Mouse (Mus musculus) forebrain, postnatal 0 days (tissue): ENCODE results near the gene Mrgbp. TPM values are rescaled to one million over a fixed set of nuclear protein-coding genes. Genes with fewer than 3 reads are reported as not detected.

Experiments used
- ATAC-seq: fragments of 200-750 bp; cut with Nextera tagmentation; 2 replicates; pipeline ENCODE4 v1.8.0; 2017; ENCODE audit warnings: mild to moderate bottlenecking, moderate library complexity
- DNase-seq: peaks from one replicate; pipeline ENCODE4 v3.0.0-alpha.2; 2015
- H3K27ac ChIP-seq: fragments of 300-500 bp; sonication (generic); 2 replicates; pipeline ENCODE4 v1.5.1; 2014; ENCODE audit warnings: low read depth, mild to moderate bottlenecking, antibody characterized with exemption, low read length, moderate library complexity, mixed read lengths
- H3K27me3 ChIP-seq: fragments of 300-500 bp; sonication (generic); 2 replicates; pipeline ENCODE4 v1.6.1; 2014; ENCODE audit warnings: mild to moderate bottlenecking, low read length, mixed read lengths; ENCODE audit not compliant: insufficient read depth
- H3K36me3 ChIP-seq: fragments of 300-500 bp; sonication (generic); 2 replicates; pipeline ENCODE4 v1.6.1; 2014; ENCODE audit warnings: mild to moderate bottlenecking, moderate library complexity; ENCODE audit not compliant: insufficient read depth
- H3K4me1 ChIP-seq: fragments of 300-500 bp; sonication (generic); 2 replicates; pipeline ENCODE4 v1.6.1; 2014; ENCODE audit warnings: antibody characterized with exemption; ENCODE audit not compliant: insufficient read depth
- H3K4me2 ChIP-seq: fragments of 300-500 bp; sonication (generic); 2 replicates; pipeline ENCODE4 v1.6.1; 2014; ENCODE audit warnings: low read depth, mild to moderate bottlenecking, moderate library complexity
- H3K4me3 ChIP-seq: fragments of 300-500 bp; sonication (generic); 2 replicates; pipeline ENCODE4 v1.5.1; 2014; ENCODE audit warnings: low read depth, low read length, mixed read lengths
- H3K9ac ChIP-seq: fragments of 300-500 bp; sonication (generic); 2 replicates; pipeline ENCODE4 v1.6.1; 2014; ENCODE audit warnings: mild to moderate bottlenecking
- H3K9me3 ChIP-seq: fragments of 300-500 bp; sonication (generic); 2 replicates; pipeline ENCODE4 v1.6.1; 2016; ENCODE audit warnings: low read length
- CTCF ChIP-seq: sonication (generic); IDR thresholded peaks from 2 replicates; pipeline ENCODE4 v1.5.1; 2016; ENCODE audit warnings: antibody characterized with exemption, control low read depth, low read depth
- WGBS: fragments of 180-500 bp; shearing (Covaris S2); extraction: QIAGEN DNeasy Blood & Tissue Kit; methylation state at CpG from one replicate; pipeline ENCODE4 v1.1.7; 2014; 5-methylcytosine and 5-hydroxymethylcytosine counted together
- polyA plus RNA-seq: library from polyadenylated mRNA; unstranded; fragments of >200 nt; fragmentation: Nextera tagmentation; extraction: Ambion mirVana; gene quantifications from 2 replicates; pipeline ENCODE4 v1.2.1, GENCODE M21; 2015
- total RNA-seq: library from RNA; depleted of rRNA; stranded (reverse); fragments of >200 nt; gene quantifications from 2 replicates; pipeline ENCODE4 v1.2.3, GENCODE M21; 2014; rRNA removed

The Mrgbp gene
- total RNA-seq (55.0 and 63.2 TPM in 2 replicates), polyA plus RNA-seq (31.8 and 34.2 TPM in 2 replicates)

GRCm38 (mm10) chr2:180581002-180581401 is at the start of gene Mrgbp:
Gene Mrgbp (plus strand): TSS chr2:180581304.
- DNase-seq (no peak), ATAC-seq (no peak)
- Histone ChIP-seq H3K9ac (no peak within 1 kb of the TSS), H3K4me2 (no peak within 1 kb of the TSS), H3K27me3 (0 out of 2 replicates have a peak, but pooled peaks cover 3% of the 10 kb centered on the region), H3K36me3 (peaks cover 13% of the 10 kb centered on the region), H3K9me3 (no peaks in the 10 kb centered on the region), H3K27ac (no peak within 1 kb of the TSS), H3K4me1 (peaks cover 8% of the 10 kb centered on the region), H3K4me3 (no peak within 1 kb of the TSS)
- 69% methylated on average over 3 of the region's 3 CpGs for WGBS
- no peak for TF ChIP-seq CTCF

- H3K9me3 ChIP-seq, result no peaks in the 10 kb centered on the region
- no peaks in the 10 kb centered on the region for H3K27me3 ChIP-seq
- H3K36me3 ChIP-seq, result no peaks in the 10 kb centered on the region
- ATAC-seq (no peak; the same call in 1 of the 2 replicates), DNase-seq (no peak)
- WGBS, result 30% methylated on average over 7 of the region's 7 CpGs
- H3K27ac ChIP-seq, result peak overlapping the region; percentile 57; the same call in 1 of the 2 replicates
- no peak overlapping the region for H3K4me3 ChIP-seq
- H3K4me1 ChIP-seq, result peaks cover 20% of the 10 kb centered on the region
- H3K9ac ChIP-seq, result no peak overlapping the region
- TF ChIP-seq CTCF, result no peak
- H3K4me2 ChIP-seq, result no peak overlapping the region
Measured at GRCm38 (mm10) chr2:180531671-180532385, 49.3 kb upstream of the Mrgbp start.

GRCm38 (mm10) chr2:180532386-180532995 is 48.6 kb upstream of the Mrgbp start:
- no peaks in the 10 kb centered on the region for H3K27me3 ChIP-seq
- H3K4me1 ChIP-seq, result peaks cover 20% of the 10 kb centered on the region
- ATAC-seq (no peak), DNase-seq (no peak)
- H3K4me2 ChIP-seq, result no peak overlapping the region
- no peak for TF ChIP-seq CTCF
- H3K27ac ChIP-seq, result no peak overlapping the region; the same call in 1 of the 2 replicates
- no peaks in the 10 kb centered on the region for H3K9me3 ChIP-seq
- no peak overlapping the region for H3K9ac ChIP-seq
- 14% methylated on average over 6 of the region's 6 CpGs for WGBS
- no peaks in the 10 kb centered on the region for H3K36me3 ChIP-seq
- H3K4me3 ChIP-seq, result no peak overlapping the region

- no peak for TF ChIP-seq CTCF
- Histone ChIP-seq H3K36me3 (no peaks in the 10 kb centered on the region), H3K27me3 (no peaks in the 10 kb centered on the region), H3K27ac (no peak overlapping the region), H3K9me3 (no peaks in the 10 kb centered on the region), H3K4me1 (peaks cover 20% of the 10 kb centered on the region), H3K4me3 (no peak overlapping the region), H3K4me2 (no peak overlapping the region), H3K9ac (no peak overlapping the region)
- WGBS, result 84% methylated on average over 4 of the region's 4 CpGs
- ATAC-seq, result no peak
- no peak for DNase-seq
Measured at GRCm38 (mm10) chr2:180533237-180533636, 47.9 kb upstream of the Mrgbp start.

GRCm38 (mm10) chr2:180543675-180544074 is 37.4 kb upstream of the Mrgbp start:
- Histone ChIP-seq H3K4me1 (peaks cover 5% of the 10 kb centered on the region; the same call in 1 of the 2 replicates), H3K9me3 (0 out of 2 replicates have a peak, but pooled peaks cover 3% of the 10 kb centered on the region), H3K27ac (no peak overlapping the region), H3K27me3 (no peaks in the 10 kb centered on the region), H3K36me3 (no peaks in the 10 kb centered on the region; the same call in 1 of the 2 replicates), H3K9ac (no peak overlapping the region), H3K4me3 (no peak overlapping the region), H3K4me2 (no peak overlapping the region)
- TF ChIP-seq CTCF, result no peak
- WGBS, result 75% methylated on average over 2 of the region's 2 CpGs
- ATAC-seq, result no peak
- DNase-seq, result no peak

- H3K9me3 ChIP-seq, result 0 out of 2 replicates have a peak, but pooled peaks cover 3% of the 10 kb centered on the region
- no peak overlapping the region for H3K27ac ChIP-seq
- no peaks in the 10 kb centered on the region; the same call in 1 of the 2 replicates for H3K36me3 ChIP-seq
- no peak overlapping the region for H3K4me2 ChIP-seq
- TF ChIP-seq CTCF, result no peak
- peaks cover 5% of the 10 kb centered on the region; the same call in 1 of the 2 replicates for H3K4me1 ChIP-seq
- H3K9ac ChIP-seq, result no peak overlapping the region
- H3K4me3 ChIP-seq, result no peak overlapping the region
- no peak for DNase-seq
- H3K27me3 ChIP-seq, result no peaks in the 10 kb centered on the region
- ATAC-seq, result no peak
- 88% methylated on average over 18 of the region's 18 CpGs for WGBS
Measured at GRCm38 (mm10) chr2:180545046-180545445, 36.1 kb upstream of the Mrgbp start.
